Mouse (Mus musculus): ENCODE data around the gene Synpr. TPM values are rescaled to one million over a fixed set of nuclear protein-coding genes. Genes with fewer than 3 reads are reported as not detected.

Gene Synpr
- total and polyA plus RNA-seq, 2 experiments from 2014 or later = 62.9 to 68.1 TPM

GRCm38 (mm10) chr14:13567996-13568395 is 283.4 kb downstream of the Synpr start:
- 83% methylated on average over 2 of the region's 2 CpGs for WGBS
- Histone ChIP-seq H3K4me3 (ENCODE audit: low read depth, low read length) (no peak overlapping the region), H3K9ac (replicated peaks; ENCODE audit: low read length, poor library complexity, severe bottlenecking) (no peak overlapping the region), H3K27ac (ENCODE audit: low read depth, low read length) (no peak overlapping the region), H3K27me3 (ENCODE audit: insufficient read depth, low read length) (no peaks in the 10 kb centered on the region), H3K4me2 (ENCODE audit: low read depth, low read length, poor library complexity, severe bottlenecking) (no peak overlapping the region), H3K4me1 (ENCODE audit: insufficient read depth, low read length) (no peaks in the 10 kb centered on the region), H3K36me3 (ENCODE audit: insufficient read depth, low read length) (no peaks in the 10 kb centered on the region), H3K9me3 (ENCODE audit: low read length) (no peaks in the 10 kb centered on the region)
- ATAC-seq (ENCODE audit: low FRiP score) = no peak
- no peak for DNase-seq (ENCODE audit: low spot score)
- no peak for TF ChIP-seq CTCF (IDR thresholded peaks at IDR 0.05)

DNA sequence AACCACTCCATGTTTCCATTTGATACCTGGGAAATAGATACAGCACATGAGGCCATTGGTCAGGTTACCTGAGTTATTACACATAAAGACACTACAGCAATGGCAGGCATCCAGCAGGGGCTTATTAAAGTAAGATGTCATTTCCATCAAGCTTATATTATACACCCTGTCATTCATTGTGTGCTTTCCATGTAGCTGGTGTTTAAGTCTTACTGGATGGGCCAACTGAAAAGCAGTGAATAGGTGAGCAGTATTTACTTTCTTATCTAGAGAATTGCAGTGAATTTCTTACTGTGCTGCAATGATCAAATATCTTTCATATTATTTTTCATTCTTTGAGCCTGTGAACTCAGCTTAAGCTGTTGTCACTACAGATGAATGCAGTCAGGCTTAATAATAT is 287.4 kb downstream of the Synpr start:
- no peak for ATAC-seq (ENCODE audit: low FRiP score)

DNA sequence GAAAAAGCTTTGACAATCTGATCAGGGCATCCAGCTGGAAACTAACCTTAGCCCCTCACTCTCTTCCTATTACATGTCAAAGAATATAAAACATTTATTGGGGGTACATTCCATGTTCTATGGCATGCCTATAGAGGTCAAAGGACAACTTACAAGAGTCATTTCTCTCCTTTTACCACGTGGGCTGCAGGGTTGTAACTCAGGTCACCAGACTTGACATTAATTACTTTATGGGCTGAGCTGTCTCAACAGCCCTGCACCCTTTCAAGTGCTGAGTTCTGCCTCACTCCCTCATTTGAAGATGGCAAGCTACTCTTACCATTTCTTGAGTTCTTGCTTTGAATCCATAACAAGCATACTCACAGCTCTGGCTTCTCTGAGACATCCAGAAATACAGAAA is 287.9 kb downstream of the Synpr start:
- Histone ChIP-seq H3K9ac (replicated peaks; ENCODE audit: low read length, poor library complexity, severe bottlenecking) (no peak overlapping the region), H3K4me2 (ENCODE audit: low read depth, low read length, poor library complexity, severe bottlenecking) (no peak overlapping the region), H3K36me3 (ENCODE audit: insufficient read depth, low read length) (no peaks in the 10 kb centered on the region), H3K27me3 (ENCODE audit: insufficient read depth, low read length) (no peaks in the 10 kb centered on the region), H3K9me3 (ENCODE audit: low read length) (no peaks in the 10 kb centered on the region), H3K4me3 (ENCODE audit: low read depth, low read length) (no peak overlapping the region), H3K4me1 (ENCODE audit: insufficient read depth, low read length) (no peaks in the 10 kb centered on the region), H3K27ac (ENCODE audit: low read depth, low read length) (no peak overlapping the region)
- no peak for TF ChIP-seq CTCF (IDR thresholded peaks at IDR 0.05)
- no peak for DNase-seq (ENCODE audit: low spot score)
- ATAC-seq (ENCODE audit: low FRiP score) = no peak
- WGBS = 29% methylated on average over 1 of the region's 1 CpGs

More for the DNA sequence above, 287.4 kb downstream of the Synpr start:
- H3K36me3 ChIP-seq (ENCODE audit: insufficient read depth, low read length) = no peaks in the 10 kb centered on the region
- H3K9ac ChIP-seq (replicated peaks; ENCODE audit: low read length, poor library complexity, severe bottlenecking) = no peak overlapping the region
- no peaks in the 10 kb centered on the region for H3K27me3 ChIP-seq (ENCODE audit: insufficient read depth, low read length)
- H3K4me3 ChIP-seq (ENCODE audit: low read depth, low read length) = no peak overlapping the region
- no peaks in the 10 kb centered on the region for H3K9me3 ChIP-seq (ENCODE audit: low read length)
- no peak overlapping the region for H3K27ac ChIP-seq (ENCODE audit: low read depth, low read length)
- no peak for DNase-seq (ENCODE audit: low spot score)
- H3K4me1 ChIP-seq (ENCODE audit: insufficient read depth, low read length) = no peaks in the 10 kb centered on the region
- TF ChIP-seq CTCF (IDR thresholded peaks at IDR 0.05) = no peak
- no peak overlapping the region for H3K4me2 ChIP-seq (ENCODE audit: low read depth, low read length, poor library complexity, severe bottlenecking)

DNA sequence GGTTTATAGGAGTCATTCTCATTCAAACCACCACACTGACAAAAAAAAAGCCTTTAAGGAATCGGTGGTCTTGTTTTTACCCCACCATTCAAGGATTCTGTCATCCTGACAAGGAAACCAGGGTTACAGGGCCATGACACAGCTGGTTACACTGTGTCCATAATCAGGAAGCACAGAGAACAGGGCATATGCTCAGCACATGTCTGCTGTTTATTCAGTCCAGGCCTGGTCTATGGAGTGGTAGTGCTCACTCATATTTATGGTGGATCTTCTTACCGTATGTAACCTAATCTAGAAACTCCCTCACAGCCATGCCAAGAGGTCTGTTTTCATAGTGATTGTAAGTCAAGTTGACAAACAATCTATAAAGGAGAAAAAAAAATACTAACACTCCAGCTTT is 293.5 kb downstream of the Synpr start:
- no peak for TF ChIP-seq CTCF (IDR thresholded peaks at IDR 0.05)
- no peak for DNase-seq (ENCODE audit: low spot score)
- no peak overlapping the region for H3K27ac ChIP-seq (ENCODE audit: low read depth, low read length)
- no peaks in the 10 kb centered on the region for H3K36me3 ChIP-seq (ENCODE audit: insufficient read depth, low read length)
- H3K4me3 ChIP-seq (ENCODE audit: low read depth, low read length) = no peak overlapping the region
- no peak overlapping the region for H3K4me2 ChIP-seq (ENCODE audit: low read depth, low read length, poor library complexity, severe bottlenecking)
- no peaks in the 10 kb centered on the region for H3K4me1 ChIP-seq (ENCODE audit: insufficient read depth, low read length)
- ATAC-seq (ENCODE audit: low FRiP score) = no peak
- H3K9me3 ChIP-seq (ENCODE audit: low read length) = no peaks in the 10 kb centered on the region
- 73% methylated on average over 2 of the region's 2 CpGs for WGBS
- H3K9ac ChIP-seq (replicated peaks; ENCODE audit: low read length, poor library complexity, severe bottlenecking) = no peak overlapping the region
- no peaks in the 10 kb centered on the region for H3K27me3 ChIP-seq (ENCODE audit: insufficient read depth, low read length)

DNA sequence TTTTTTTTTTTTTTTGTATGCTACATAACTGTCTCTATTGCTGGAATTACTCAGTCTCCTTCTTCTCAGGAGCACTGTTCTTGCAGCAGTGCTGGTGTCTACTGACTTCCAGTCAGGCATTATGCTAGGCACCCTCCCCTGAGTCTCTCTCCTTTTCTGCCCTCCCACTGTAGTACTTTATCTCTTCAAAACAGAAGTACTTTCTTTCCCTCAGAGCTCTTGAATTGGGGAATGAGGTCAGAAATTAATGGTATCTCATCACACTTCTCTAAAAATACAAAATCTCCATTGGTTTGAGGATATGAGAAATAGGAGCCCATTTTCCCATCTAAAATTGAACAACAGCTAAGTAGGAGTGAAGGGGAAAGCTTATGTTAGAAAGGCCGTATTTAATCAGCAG is 294.2 kb downstream of the Synpr start:
- H3K4me1 ChIP-seq (ENCODE audit: insufficient read depth, low read length) = no peaks in the 10 kb centered on the region
- no peak overlapping the region for H3K9ac ChIP-seq (replicated peaks; ENCODE audit: low read length, poor library complexity, severe bottlenecking)
- no peak for ATAC-seq (ENCODE audit: low FRiP score)
- H3K4me3 ChIP-seq (ENCODE audit: low read depth, low read length) = no peak overlapping the region
- 56% methylated on average over 1 of the region's 1 CpGs for WGBS
- H3K9me3 ChIP-seq (ENCODE audit: low read length) = no peaks in the 10 kb centered on the region
- H3K36me3 ChIP-seq (ENCODE audit: insufficient read depth, low read length) = no peaks in the 10 kb centered on the region
- no peak overlapping the region for H3K27ac ChIP-seq (ENCODE audit: low read depth, low read length)
- H3K4me2 ChIP-seq (ENCODE audit: low read depth, low read length, poor library complexity, severe bottlenecking) = no peak overlapping the region
- no peak for TF ChIP-seq CTCF (IDR thresholded peaks at IDR 0.05)
- DNase-seq (ENCODE audit: low spot score) = no peak
- H3K27me3 ChIP-seq (ENCODE audit: insufficient read depth, low read length) = no peaks in the 10 kb centered on the region

GRCm38 (mm10) chr14:13593321-13593940 is 308.9 kb downstream of the Synpr start:
- Histone ChIP-seq H3K4me2 (ENCODE audit: low read depth, low read length, poor library complexity, severe bottlenecking) (no peak overlapping the region), H3K9me3 (ENCODE audit: low read length) (no peaks in the 10 kb centered on the region), H3K4me1 (ENCODE audit: insufficient read depth, low read length) (no peaks in the 10 kb centered on the region), H3K4me3 (ENCODE audit: low read depth, low read length) (no peak overlapping the region), H3K27me3 (ENCODE audit: insufficient read depth, low read length) (no peaks in the 10 kb centered on the region), H3K9ac (replicated peaks; ENCODE audit: low read length, poor library complexity, severe bottlenecking) (no peak overlapping the region), H3K27ac (ENCODE audit: low read depth, low read length) (no peak overlapping the region), H3K36me3 (ENCODE audit: insufficient read depth, low read length) (no peaks in the 10 kb centered on the region)
- no peak for ATAC-seq (ENCODE audit: low FRiP score)
- DNase-seq (ENCODE audit: low spot score) = no peak
- WGBS = 94% methylated on average over 2 of the region's 2 CpGs
- no peak for TF ChIP-seq CTCF (IDR thresholded peaks at IDR 0.05)

Data from midbrain, postnatal 0 days (tissue).